Mouse (Mus musculus) left cerebral cortex, postnatal 10 days (tissue): ENCODE measurements around the gene Rock2. TPM values are rescaled to one million over a fixed set of nuclear protein-coding genes. Genes with fewer than 3 reads are reported as not detected.
A peak's percentile ranks its signal among the peaks of the same experiment; 100 is the strongest.

Experiments used
- DNase-seq, 2 experiments: peaks; one replicate each; pipeline ENCODE4 v3.0.0; 2021 to 2022; ENCODE audit warnings: low spot score in 2 of 2, mixed read lengths in 1 of 2; ENCODE audit errors: extremely low spot score in 1 of 2
- intact Hi-C: fragments of 180-260 bp; cut with DNase I; formaldehyde crosslinking; loops from one replicate; pipeline ENCODE4 v1.15.1; 2025
- total RNA-seq, 2 experiments: library from RNA; stranded (reverse); gene quantifications; 2 replicates each; pipeline ENCODE4 v1.2.3; 2021

Gene Rock2
- total RNA-seq, 2 experiments from 2014 or later, result 67.8 to 71.2 TPM

- intact Hi-C loops, result no loop called here
- DNase-seq, result no peak
Observed at GRCm38 (mm10) chr12:16958851-16959250, 64.2 kb downstream of the Rock2 start.

- no peak for DNase-seq
- intact Hi-C loops, result loop anchor here (5.0 kb wide), 1 partner anchor 151 kb away; the partner anchor contains the start of gene E2f6
Observed at GRCm38 (mm10) chr12:16963354-16963753, 68.7 kb downstream of the Rock2 start.

GRCm38 (mm10) chr12:16966811-16967210 is 72.1 kb downstream of the Rock2 start:
- no peak for DNase-seq
- intact Hi-C loops, result no loop called here

GRCm38 (mm10) chr12:16977120-16977519 is 82.4 kb downstream of the Rock2 start:
- intact Hi-C loops, result no loop called here
- no peak for DNase-seq

- DNase-seq, result no peak
- intact Hi-C loops, result no loop called here
Observed at GRCm38 (mm10) chr12:16985778-16986177, 91.1 kb downstream of the Rock2 start.

GRCm38 (mm10) chr12:16991376-16991775 is 96.7 kb downstream of the Rock2 start:
- intact Hi-C loops, result no loop called here
- DNase-seq, result no peak

- intact Hi-C loops, result no loop called here
- no peak for DNase-seq
Observed at GRCm38 (mm10) chr12:16992355-16992754, 97.7 kb downstream of the Rock2 start.

- intact Hi-C loops, result no loop called here
- DNase-seq, result no peak
Observed at GRCm38 (mm10) chr12:16994291-16994690, 99.6 kb downstream of the Rock2 start.

GRCm38 (mm10) chr12:16996281-16996680 is 101.6 kb downstream of the Rock2 start:
- intact Hi-C loops, result no loop called here
- no peak for DNase-seq

GRCm38 (mm10) chr12:16996886-16997462 is 102.3 kb downstream of the Rock2 start:
- no peak for DNase-seq
- intact Hi-C loops, result no loop called here

- DNase-seq, result no peak
- intact Hi-C loops, result no loop called here
Observed at GRCm38 (mm10) chr12:16999146-16999545, 104.5 kb downstream of the Rock2 start.

GRCm38 (mm10) chr12:16999739-17000497 is 105.2 kb downstream of the Rock2 start, which contains the start of gene Pqlc3:
Gene Pqlc3 (minus strand): TSS chr12:17000408.
- DNase-seq, result peak in 1 of 2 experiments; percentile 90
- intact Hi-C loops, result no loop called here

- no peak for DNase-seq
- intact Hi-C loops, result no loop called here
Observed at GRCm38 (mm10) chr12:17000628-17001027, 105.9 kb downstream of the Rock2 start.

- no peak for DNase-seq
- intact Hi-C loops, result no loop called here
Observed at GRCm38 (mm10) chr12:17001211-17001610, 106.5 kb downstream of the Rock2 start.

- DNase-seq, result peak in 1 of 2 experiments; percentile 11
- intact Hi-C loops, result no loop called here
Observed at GRCm38 (mm10) chr12:17009466-17009865, 114.8 kb downstream of the Rock2 start.

- peak; percentile 58 to 84 for DNase-seq
Observed at GRCm38 (mm10) chr12:17011100-17011870, 116.6 kb downstream of the Rock2 start, which contains the start of gene 2410004P03Rik. Gene 2410004P03Rik (minus strand): TSS chr12:17011727.

GRCm38 (mm10) chr12:17012067-17012899 is 117.6 kb downstream of the Rock2 start:
- DNase-seq, result no peak
- intact Hi-C loops, result loop anchor here (5.0 kb wide), 1 partner anchor 205 kb away; no protein-coding TSS in a partner anchor

More at GRCm38 (mm10) chr12:17011100-17011870, 116.6 kb downstream of the Rock2 start, which contains the start of gene 2410004P03Rik:
- intact Hi-C loops, result loop anchor here (5.0 kb wide), 1 partner anchor 204 kb away; no protein-coding TSS in a partner anchor

GRCm38 (mm10) chr12:17015711-17016110 is 121.0 kb downstream of the Rock2 start:
- intact Hi-C loops, result no loop called here
- DNase-seq, result no peak
